Mouse (Mus musculus) gastrocnemius, adult 8-10 months (tissue): ENCODE data around the gene Ferd3l. TPM values are rescaled to one million over a fixed set of nuclear protein-coding genes. Genes with fewer than 3 reads are reported as not detected.
A peak's percentile ranks its signal among the peaks of the same experiment; 100 is the strongest.

Source experiments
- DNase-seq, 2 experiments: peaks; one replicate each; pipeline ENCODE4 v3.0.0; 2022; ENCODE audit warnings: low spot score in 2 of 2
- total RNA-seq, 4 experiments: library from RNA; stranded (reverse); gene quantifications; 2 replicates each; pipeline ENCODE4 v1.2.4; 2022

Ferd3l gene
- total RNA-seq, result not detected

DNA sequence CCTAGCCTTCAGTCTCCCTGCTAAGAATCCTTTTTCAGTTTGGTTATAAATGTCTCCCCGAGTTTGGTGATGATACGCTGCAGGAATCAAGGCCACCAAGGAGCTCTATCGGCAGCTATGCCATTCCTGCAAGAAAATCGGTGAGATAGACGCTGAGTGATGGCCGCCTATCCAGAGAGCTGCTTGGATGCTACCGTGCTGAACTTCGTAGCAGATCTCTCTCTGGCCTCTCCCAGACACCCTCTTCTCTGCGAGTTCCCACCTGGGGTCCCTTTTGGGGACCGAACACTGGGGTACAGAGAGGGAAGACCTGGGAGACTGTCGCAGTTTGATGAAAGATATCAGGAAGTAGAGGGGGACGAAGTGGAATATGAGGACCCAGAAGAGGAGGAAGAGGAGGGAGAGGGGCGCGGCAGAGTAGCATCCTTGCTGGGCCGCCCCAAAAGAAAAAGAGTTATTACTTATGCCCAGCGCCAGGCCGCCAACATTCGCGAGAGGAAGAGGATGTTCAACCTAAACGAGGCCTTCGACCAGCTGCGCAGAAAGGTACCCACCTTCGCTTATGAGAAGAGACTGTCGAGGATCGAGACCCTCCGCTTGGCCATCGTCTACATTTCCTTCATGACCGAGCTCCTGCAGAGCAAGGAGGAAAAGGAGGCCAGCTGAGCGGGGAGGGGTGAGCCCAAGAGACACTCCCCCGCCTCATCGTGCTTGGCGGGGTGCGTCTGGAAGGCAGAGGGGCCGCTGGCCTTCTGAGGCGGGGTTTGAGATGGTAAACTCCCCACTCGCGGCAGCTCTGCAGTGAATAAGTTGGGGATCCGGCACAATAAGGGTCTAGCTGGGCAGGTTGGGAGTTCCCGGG lies at the start of gene Ferd3l:
Ferd3l (plus strand) TSS at position 95 of the 862 bp plus-strand sequence.
- DNase-seq, result no peak

GRCm38 (mm10) chr12:33893956-33894355 lies 34.3 kb upstream of the Ferd3l start:
- no peak for DNase-seq

GRCm38 (mm10) chr12:33894621-33895020 lies 33.6 kb upstream of the Ferd3l start:
- no peak for DNase-seq

DNA sequence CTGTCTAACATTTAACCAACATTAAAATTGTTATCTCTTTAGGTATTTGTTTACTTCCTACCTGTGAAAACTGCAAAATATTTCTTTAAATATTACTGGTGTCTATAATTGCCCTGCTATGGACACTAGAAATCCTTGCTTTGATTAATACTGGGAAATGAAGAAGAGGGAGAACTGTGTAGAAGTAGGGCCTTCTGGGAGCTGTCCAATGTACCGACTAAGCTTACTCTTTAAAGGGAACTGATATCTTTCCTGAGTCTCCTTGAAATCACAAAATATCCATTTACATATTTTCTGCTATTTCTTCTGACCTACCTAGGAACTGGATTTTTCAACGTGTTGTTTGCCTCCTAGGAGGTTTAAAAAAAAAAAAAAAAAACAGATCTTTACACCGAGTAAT lies 1.5 kb upstream of the Ferd3l start:
- no peak for DNase-seq

- no peak for DNase-seq
Observed at GRCm38 (mm10) chr12:33927334-33928098, 709 bp upstream of the Ferd3l start.

GRCm38 (mm10) chr12:33952843-33953242 lies 24.6 kb downstream of the Ferd3l start:
- DNase-seq, result no peak

DNA sequence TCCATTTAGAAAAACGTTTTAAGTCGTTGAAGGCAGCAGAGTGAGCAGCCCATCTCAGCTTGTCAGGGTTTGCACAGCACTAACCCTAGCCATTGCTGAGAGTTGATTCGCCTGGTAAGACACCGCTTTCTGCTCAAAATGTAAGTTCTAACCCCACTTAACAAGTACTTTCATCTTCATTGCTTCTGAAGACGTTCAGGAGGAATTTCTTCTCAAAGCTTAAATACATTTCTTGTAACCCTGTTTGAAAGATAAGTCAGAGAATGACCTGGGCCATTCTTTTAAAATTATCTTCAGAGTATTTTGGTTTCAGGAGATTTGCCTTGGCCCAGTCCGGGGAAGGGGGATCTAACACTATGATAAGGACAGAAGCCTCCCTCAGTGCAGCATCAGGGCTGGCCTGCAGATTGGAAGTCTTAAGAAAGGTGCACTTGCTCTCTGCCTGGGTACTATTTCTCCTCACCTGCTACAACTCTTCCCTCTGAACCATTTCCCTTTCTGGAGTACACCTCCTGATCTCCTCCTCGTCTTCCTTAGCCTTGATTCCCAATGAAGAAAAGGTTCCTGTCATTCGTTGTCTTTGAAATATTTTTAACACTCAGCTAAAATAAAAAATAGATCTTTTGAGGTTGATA lies 26.8 kb downstream of the Ferd3l start:
- DNase-seq, result no peak

DNA sequence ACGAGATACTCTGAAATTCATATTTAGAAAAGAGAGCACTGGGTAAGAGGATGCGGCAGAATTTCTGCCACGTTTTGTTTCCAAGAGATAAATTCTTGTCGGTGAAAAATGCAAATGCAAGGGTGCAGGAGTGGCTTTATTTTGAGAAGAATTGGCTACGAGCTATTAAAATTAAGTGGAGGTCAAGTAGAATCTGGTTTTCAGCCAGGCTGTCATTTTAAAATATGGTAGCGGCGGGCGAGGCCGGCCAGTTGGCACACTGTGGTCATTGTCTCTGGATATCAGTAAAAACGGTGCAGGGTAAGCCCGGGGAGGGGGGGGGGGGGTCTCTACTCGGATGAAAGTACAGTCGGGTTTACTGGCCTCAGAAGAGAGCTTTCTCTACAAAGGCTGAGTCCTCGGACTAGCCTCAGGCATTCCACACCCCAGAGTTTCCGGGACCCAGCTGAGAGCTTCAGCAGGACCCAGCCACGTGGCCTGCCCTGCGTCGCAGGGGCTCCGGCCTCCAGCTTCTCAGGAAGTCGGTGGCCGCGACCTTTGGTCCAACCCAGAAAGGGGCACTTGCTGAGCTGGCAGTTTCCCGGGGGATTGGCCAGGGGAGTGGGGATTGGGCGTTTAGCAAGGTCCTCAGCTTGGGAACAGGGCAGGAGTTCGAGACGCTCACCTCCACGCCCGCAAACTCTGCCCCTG lies 27.5 kb downstream of the Ferd3l start:
- DNase-seq, result no peak

GRCm38 (mm10) chr12:33956576-33957399 lies 28.6 kb downstream of the Ferd3l start:
- DNase-seq, result no peak

GRCm38 (mm10) chr12:33957400-33958240 lies 29.4 kb downstream of the Ferd3l start, which contains the start of gene Twist1:
Twist1 (plus strand) TSS chr12:33957671.
- DNase-seq, result peak; percentile 36 to 44

GRCm38 (mm10) chr12:33958241-33959194 lies 30.3 kb downstream of the Ferd3l start:
- DNase-seq, result no peak

DNA sequence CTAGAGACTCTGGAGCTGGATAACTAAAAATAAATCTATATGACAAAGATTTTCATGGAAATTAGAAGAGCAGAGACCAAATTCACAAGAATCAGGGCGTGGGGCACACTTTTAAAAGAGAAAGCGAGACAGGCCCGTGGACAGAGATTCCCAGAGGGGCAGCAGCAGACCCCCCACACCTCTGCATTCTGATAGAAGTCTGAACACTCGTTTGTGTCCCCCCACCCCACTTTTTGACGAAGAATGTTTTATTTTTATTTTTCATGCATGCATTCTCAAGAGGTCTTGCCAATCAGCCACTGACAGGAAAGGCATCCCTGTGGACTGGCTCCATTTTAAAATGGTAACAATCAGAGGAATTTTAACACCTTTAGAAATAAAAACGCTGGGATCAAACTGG lies 31.0 kb downstream of the Ferd3l start:
- DNase-seq, result no peak

DNA sequence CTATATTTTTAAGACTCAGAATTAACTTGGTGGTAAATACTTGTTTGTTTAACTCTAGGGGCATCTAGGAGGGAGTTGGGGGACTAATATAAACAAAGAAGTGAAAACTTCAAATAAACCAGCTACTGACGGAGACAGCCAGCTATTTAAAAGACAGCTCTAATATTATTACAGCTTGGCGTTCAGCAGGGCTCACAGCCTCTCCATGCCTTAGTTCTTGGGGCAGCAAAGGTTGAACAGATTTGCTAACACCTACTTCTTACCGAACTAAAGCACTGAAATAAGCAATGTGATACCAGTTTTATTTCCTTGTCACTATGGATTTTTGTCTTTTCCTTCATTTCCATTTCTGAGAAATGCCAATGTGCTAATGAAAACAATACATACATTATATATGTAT lies 31.6 kb downstream of the Ferd3l start:
- DNase-seq, result no peak

- no peak for DNase-seq
Observed at GRCm38 (mm10) chr12:33961013-33961412, 32.8 kb downstream of the Ferd3l start.

GRCm38 (mm10) chr12:33962118-33962772 lies 34.0 kb downstream of the Ferd3l start:
- no peak for DNase-seq

DNA sequence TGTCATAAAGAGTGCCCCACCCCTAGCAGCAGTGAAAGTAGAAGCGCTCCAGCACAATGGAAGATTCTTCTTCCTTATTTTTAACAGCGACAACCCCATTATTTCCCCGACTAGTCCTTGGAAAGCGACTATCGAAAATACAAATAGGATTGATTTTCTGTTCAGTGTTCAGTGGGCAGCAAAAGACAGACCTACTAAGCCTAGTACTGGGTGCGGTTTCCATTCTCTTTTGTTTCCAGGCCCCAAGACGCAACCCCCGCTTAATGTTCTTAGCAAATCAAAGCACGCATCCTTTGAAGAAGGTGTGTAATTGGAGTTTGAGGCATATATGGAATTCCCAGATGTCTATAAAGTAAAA lies 34.5 kb downstream of the Ferd3l start:
- no peak for DNase-seq

- DNase-seq, result no peak
Observed at GRCm38 (mm10) chr12:33963671-33964369, 35.6 kb downstream of the Ferd3l start.
